Mouse (Mus musculus): ENCODE measurements at regions not wholly inside any gene's neighbourhood (a gene's known extent, or its start where the extent isn't known, plus 50 kb on each side); places are given as distances from the start of the nearest gene placed in this dataset.

DNA sequence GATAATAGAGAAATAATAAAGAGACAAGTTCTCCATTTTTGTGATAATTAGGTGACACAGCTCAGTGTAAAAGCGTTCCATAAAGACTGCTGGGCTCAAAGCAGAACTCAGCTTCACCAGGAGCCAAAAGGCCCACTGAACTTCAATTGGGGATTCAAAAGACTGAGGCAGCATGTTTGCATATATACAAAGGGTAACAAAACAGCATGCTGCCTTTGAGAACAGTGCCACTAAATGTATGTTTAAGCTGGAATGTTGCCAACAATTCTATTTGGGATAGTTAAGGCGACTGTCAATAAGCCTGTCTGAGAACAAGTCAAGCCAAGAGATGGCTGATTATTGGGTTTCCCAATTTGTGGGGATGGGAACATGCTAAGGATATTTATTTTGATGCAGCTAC lies 642.3 kb downstream of the Actrt1 start:
- intact Hi-C loops (cut with DNase I): no loop called here
- DNase-seq (ENCODE audit: low spot score in 2 of 2): no peak

DNA sequence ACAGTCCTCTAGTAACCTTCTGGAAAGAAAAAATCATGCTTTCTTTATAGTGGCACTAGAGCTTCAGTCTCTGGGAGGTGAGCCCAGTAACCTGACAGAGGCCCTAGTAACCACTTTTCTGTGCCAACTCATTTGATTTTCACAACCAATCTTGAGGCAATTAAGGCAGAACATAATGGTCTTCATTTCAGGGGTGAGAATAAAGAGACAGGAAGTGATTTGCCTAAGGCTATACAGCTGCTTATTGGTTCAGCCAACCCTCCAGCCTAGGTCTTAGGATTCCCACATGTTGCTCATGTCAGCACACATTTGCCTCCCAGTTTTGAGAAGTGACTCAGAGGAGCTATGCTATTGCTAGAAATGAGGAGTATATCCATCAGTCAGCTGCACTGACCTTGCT lies 670.2 kb downstream of the Actrt1 start:
- DNase-seq (ENCODE audit: low spot score in 2 of 2): no peak
- intact Hi-C loops (cut with DNase I): no loop called here

DNA sequence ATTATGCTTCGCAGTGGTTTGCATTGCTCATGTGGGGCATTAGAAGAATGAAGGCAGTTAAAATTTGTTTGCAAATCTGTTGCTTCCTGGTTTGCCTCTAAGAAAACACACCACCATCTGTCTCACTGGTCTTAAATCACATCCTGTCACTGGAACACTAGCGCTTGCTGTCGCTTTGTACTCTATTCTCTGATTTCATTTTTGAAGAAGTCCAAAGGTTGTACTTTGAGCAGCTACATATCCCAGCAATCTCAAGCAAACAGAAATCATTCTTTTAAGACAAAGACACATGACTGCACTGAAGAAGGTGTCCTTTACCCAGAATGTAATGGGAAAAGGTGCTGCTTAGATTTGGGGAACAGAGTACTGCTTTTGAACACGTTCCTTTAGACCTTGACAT lies 680.7 kb downstream of the Actrt1 start:
- intact Hi-C loops (cut with DNase I): no loop called here
- DNase-seq (ENCODE audit: low spot score in 2 of 2): no peak

DNA sequence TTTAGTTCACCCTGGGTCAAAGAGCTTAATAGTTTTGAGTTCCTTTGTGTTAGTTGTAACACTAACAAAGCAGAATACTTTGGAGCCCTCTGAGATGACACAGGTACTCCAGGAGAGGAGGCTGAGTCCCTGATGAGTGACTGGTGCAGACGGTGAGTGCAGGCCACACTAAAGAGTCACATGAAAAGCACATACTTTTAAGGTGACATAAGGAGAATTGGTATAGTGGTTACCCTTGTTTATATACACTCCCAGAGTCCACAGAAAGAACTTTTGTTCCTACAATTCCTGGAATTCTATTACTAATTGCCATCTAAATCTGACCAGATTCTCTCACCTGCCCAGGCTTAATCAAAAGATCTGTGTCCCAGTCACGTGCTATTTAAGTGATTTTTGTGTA lies 681.3 kb downstream of the Actrt1 start:
- no peak for DNase-seq (ENCODE audit: low spot score in 2 of 2)
- intact Hi-C loops (cut with DNase I): no loop called here

DNA sequence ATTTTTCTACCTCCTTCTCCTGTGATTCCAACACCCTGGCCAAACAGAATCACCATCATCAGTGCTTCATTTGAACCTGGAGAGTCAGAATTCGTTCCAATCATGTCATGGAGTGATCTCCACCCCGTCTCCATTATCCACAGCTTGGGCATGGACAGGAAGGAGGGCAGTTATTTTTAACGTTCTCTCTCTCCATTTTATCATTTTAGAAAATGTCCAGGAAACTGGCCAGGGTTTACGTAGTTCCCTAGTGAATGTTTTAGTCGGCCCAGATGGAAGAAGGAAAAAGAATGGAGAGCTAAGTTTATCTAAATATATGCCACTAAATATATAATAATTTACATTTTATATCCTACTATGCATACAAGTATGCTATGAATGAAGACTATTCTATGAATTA lies 701.0 kb downstream of the Actrt1 start:
- no peak for DNase-seq (ENCODE audit: low spot score in 2 of 2)
- intact Hi-C loops (cut with DNase I): no loop called here

DNA sequence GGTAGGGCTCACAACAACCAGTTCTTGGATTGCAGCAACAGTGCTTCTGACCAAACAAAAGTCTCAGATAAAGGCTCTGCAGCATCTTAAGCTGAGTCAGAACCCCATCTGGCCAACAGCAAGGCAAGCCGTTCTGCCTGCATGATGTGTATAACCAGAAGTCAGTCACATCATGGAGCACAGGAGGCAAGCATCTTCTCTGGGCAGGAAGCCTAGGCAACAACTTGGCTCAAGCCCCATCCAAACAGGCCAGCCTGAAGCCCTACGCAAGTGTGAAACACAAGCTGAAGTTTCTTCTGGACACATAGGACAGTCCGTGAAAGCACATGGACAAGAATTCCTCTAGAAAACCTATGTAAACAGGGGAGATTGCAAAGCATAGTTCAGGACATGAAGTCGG lies 739.7 kb downstream of the Actrt1 start:
- DNase-seq (ENCODE audit: low spot score in 2 of 2): peak in 1 of 2 experiments; percentile 2
- intact Hi-C loops (cut with DNase I): no loop called here
